Mouse (Mus musculus): Measurements from ENCODE around the gene Xlr3a.
"Not testable (repeated sequence)": the region's sequence is repeated elsewhere in the genome, so short reads cannot be mapped to it uniquely, and the experiment has no call there.

Gene Xlr3a

DNA sequence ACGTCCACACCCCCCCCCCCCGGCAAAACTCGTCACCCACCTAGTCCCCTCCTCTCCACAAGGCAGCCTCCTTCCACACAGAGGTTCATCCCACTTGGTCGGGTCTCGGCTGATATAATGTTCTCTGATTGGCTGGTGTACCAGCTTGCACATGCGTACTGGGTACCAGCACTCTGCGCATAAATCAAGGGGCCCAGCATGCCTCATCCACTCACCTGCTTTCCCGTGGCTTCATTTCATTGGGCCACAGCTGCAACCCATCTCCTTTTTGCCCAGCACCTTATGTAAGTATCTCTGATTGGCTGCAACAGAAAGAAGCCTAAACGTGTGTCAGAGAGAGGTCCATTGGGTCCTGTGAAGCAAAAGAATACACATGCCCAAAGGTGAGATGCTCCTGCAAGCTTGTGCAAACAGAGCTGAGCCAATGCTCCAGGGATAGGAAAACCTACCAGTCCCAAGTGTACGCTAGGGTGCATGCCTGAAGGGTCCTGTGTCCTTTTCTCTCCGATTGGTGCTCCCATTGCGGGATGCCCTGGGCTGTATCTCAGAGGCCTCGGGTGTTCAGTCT lies at the start of gene Xlr3a:
TSS of gene Xlr3a (minus strand) at position 155 of the 568 bp plus-strand sequence.
- not testable (repeated sequence) for DNase-seq (ENCODE audit: low spot score)

DNA sequence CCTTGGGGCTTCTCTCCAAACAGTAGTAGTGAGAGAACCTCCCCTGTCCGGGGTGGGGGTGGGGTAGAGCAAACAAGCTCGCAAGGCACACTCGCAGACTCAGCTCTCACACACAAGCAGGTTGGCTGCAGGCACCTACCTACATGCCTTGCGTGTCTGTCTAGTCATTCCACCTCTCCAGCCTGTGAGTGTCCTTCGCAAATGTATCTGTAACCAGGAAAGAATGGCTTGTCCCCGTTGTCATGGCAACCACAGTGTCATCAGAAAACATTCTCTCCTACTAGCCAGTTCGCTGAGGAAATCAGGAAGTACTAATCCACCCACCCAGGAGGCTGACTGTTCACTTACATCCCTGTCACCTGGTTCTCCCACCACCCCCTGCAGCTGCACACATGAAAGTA lies 46.3 kb upstream of the Xlr3a start:
- not testable (repeated sequence) for DNase-seq (ENCODE audit: low spot score)

- DNase-seq (ENCODE audit: low spot score): not testable (repeated sequence)
Observed at GRCm38 (mm10) chrX:73122859-73123829, 26.2 kb upstream of the Xlr3a start.

GRCm38 (mm10) chrX:73116747-73117146 lies 19.9 kb upstream of the Xlr3a start, which contains the start of gene Gm14685:
TSS of gene Gm14685 (plus strand) at chrX:73117047.
- DNase-seq (ENCODE audit: low spot score): not testable (repeated sequence)

DNA sequence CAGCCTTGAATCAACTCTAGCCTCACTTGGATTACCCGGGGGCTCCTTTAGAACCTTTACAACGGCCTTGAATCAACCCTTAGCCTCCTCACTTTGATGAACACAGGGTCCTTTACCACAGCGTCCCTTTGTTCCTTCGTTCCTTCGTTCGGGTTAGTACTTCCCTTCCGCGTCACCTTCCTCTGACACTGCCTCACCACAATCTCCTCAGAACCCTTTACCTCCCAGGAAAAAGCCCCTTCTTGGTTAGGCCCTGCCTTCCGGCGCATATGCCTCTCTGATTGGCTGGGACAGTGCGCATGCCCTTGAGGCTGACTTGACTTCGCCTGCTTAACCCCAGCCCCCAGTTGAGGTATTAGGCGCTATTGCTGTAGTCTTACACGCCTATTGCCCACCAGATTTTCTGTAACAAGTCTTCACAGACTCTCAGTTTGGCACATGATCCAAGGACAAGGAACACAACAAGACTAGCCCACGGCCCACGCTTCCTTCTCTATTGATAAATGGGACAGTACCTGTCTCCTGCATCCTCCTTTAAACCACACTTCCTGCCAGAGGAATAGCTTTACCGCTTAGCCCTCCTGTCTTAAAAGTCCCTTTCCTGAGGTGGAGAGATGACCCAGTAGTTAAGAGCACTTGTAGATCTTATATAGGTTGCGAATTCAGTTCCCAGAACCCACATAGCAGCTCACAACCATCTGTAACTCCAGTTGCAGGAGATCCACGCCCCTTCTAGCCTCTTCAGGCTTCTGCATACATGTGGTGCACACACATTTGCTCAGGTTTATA lies 14.4 kb downstream of the Xlr3a start, which contains the start of gene Xlr4a:
TSS of gene Xlr4a (minus strand) at position 212 of the 789 bp plus-strand sequence.
- not testable (repeated sequence) for DNase-seq (ENCODE audit: low spot score)

- DNase-seq (ENCODE audit: low spot score): not testable (repeated sequence)
Observed at GRCm38 (mm10) chrX:73066765-73067312, 30.1 kb downstream of the Xlr3a start.

- no peak for DNase-seq (ENCODE audit: low spot score)
Observed at GRCm38 (mm10) chrX:73064415-73064793, 32.5 kb downstream of the Xlr3a start, which contains the start of gene Pnma3. TSS of gene Pnma3 (plus strand) at chrX:73064787.

DNA sequence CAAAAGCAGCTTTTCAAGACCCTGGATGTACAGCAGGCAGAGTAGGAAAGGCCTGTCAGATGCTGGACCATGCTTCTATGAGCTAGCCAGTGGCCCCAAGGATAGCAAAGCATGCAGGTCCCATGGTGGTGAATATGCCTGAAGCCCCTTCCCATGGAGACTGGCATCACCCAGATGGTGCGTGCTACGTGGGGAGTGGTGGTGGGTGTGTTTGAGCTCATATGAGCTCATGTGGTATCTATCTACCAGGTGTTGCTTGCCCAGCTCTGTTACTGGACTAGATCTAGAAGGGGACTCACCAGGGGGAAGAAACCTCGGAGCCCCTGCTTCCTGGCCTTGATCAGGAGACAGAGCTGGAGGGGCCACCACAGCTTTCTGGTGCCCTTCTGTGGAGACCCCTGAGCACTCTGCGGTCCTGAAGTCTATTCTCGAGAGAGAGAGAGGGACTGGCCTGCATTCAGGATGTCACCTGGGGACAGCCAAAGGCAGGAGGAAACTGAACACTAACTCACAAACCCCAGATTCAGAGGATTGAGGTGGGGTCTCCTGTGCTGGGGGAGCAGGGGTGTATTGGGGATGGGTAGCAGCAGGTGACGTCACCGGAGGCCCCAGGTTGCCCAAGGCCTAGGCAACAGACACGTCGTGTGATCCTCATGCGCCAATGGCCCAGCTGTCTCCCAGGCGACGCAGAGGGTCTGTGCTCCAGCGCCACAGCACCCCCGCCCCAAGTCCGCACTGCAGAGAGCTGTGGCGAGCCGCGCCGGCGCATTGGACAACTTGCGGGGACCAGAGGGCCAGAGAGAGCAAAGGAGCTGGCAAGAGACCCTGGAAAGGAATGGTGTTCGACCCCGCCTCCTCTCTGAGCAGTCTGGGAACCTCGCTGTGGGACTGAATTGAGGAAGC lies 33.1 kb downstream of the Xlr3a start:
- peak; percentile 3 for DNase-seq (ENCODE audit: low spot score)

GRCm38 (mm10) chrX:73062323-73062722 lies 34.6 kb downstream of the Xlr3a start:
- no peak for DNase-seq (ENCODE audit: low spot score)

DNA sequence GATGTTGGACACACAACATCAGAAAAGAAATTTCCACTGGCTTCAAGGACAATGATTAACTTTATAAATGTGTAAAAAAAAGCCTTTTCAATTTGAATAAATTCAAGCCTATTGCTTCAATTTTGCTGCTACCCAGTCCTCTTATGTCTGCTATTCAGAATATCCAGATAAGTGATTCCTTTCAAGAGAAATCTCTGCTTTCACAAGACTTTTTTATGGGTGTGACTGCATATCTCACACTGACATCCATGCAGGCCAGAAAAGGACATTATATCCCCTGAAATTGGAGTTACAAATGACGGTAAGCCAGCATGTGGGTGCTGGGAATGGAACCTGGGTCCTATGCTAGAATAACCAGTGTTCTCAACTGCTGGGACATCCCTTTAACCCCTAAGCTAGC lies 35.4 kb downstream of the Xlr3a start:
- DNase-seq (ENCODE audit: low spot score): no peak

- DNase-seq (ENCODE audit: low spot score): peak; percentile 92
Observed at GRCm38 (mm10) chrX:73053860-73054563, 42.9 kb downstream of the Xlr3a start.

- no peak for DNase-seq (ENCODE audit: low spot score)
Observed at GRCm38 (mm10) chrX:73039666-73040065, 57.2 kb downstream of the Xlr3a start.

- DNase-seq (ENCODE audit: low spot score): no peak
Observed at GRCm38 (mm10) chrX:73038831-73039230, 58.1 kb downstream of the Xlr3a start.

GRCm38 (mm10) chrX:73037003-73037402 lies 59.9 kb downstream of the Xlr3a start, which contains the start of gene Pnma5:
TSS of gene Pnma5 (minus strand) at chrX:73037103.
- DNase-seq (ENCODE audit: low spot score): no peak
